Mouse (Mus musculus): ENCODE data around the gene Src. TPM values are rescaled to one million over a fixed set of nuclear protein-coding genes. Genes with fewer than 3 reads are reported as not detected.
A peak's percentile ranks its signal among the peaks of the same experiment; 100 is the strongest.

Gene Src
- polyA plus RNA-seq, 1 experiment from 2014 or later, result 16.9 TPM

- Histone ChIP-seq H3K4me1 (ENCODE audit: insufficient read depth, low read length) (peaks cover 57% of the 10 kb centered on the region), H3K4me3 (ENCODE audit: low read length) (no peak overlapping the region), H3K36me3 (ENCODE audit: insufficient read depth, low read length) (peaks cover 3% of the 10 kb centered on the region; the same call in 1 of the 2 replicates), H3K27me3 (ENCODE audit: insufficient read depth, low read length) (no peaks in the 10 kb centered on the region), H3K9ac (replicated peaks; ENCODE audit: low read length) (0 out of 2 replicates have a peak overlapping the region, but pooled peaks have one; percentile 36), H3K9me3 (ENCODE audit: low read length) (no peaks in the 10 kb centered on the region), H3K27ac (ENCODE audit: low read length) (no peak overlapping the region), H3K4me2 (replicated peaks; ENCODE audit: low read depth, low read length) (no peak overlapping the region)
- no peak for ATAC-seq (ENCODE audit: low FRiP score, low TSS enrichment)
- 80% methylated on average over 4 of the region's 4 CpGs for WGBS
These were observed 12.6 kb downstream of the Src start for GRCm38 (mm10) chr2:157430667-157431429.

GRCm38 (mm10) chr2:157431912-157432311 is 13.7 kb downstream of the Src start:
- H3K4me2 ChIP-seq (replicated peaks; ENCODE audit: low read depth, low read length), result no peak overlapping the region
- H3K9me3 ChIP-seq (ENCODE audit: low read length), result no peaks in the 10 kb centered on the region
- H3K9ac ChIP-seq (replicated peaks; ENCODE audit: low read length), result no peak overlapping the region
- no peak overlapping the region for H3K4me3 ChIP-seq (ENCODE audit: low read length)
- peaks cover 51% of the 10 kb centered on the region for H3K4me1 ChIP-seq (ENCODE audit: insufficient read depth, low read length)
- no peak for ATAC-seq (ENCODE audit: low FRiP score, low TSS enrichment)
- no peak overlapping the region for H3K27ac ChIP-seq (ENCODE audit: low read length)
- H3K36me3 ChIP-seq (ENCODE audit: insufficient read depth, low read length), result peaks cover 5% of the 10 kb centered on the region; the same call in 1 of the 2 replicates
- H3K27me3 ChIP-seq (ENCODE audit: insufficient read depth, low read length), result no peaks in the 10 kb centered on the region
- 67% methylated on average over 5 of the region's 5 CpGs for WGBS

DNA sequence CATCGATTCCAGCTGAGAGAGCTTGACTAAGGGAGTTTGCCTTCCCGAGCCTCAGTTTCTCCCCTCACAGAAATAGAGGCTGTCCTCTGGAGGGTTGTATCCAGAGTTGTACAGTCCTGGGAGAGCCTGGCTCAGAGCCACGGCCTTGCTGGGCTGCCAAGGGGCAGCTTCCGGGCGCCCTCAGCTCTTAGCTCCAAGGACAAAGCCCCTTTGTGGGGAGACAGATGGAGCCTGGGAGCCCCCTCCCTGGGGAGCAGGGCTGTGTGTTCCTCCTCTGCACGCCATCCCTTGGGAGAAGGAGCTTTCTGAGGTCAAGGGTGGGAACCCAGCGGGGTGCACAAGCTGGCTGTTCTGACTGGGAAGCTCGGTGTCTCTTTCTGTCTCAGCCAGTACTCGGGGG is 14.2 kb downstream of the Src start:
- Histone ChIP-seq H3K4me1 (ENCODE audit: insufficient read depth, low read length) (peaks cover 50% of the 10 kb centered on the region), H3K27me3 (ENCODE audit: insufficient read depth, low read length) (no peaks in the 10 kb centered on the region), H3K27ac (ENCODE audit: low read length) (0 out of 2 replicates have a peak overlapping the region, but pooled peaks have one; percentile 88), H3K9ac (replicated peaks; ENCODE audit: low read length) (no peak overlapping the region), H3K4me2 (replicated peaks; ENCODE audit: low read depth, low read length) (no peak overlapping the region), H3K9me3 (ENCODE audit: low read length) (no peaks in the 10 kb centered on the region), H3K36me3 (ENCODE audit: insufficient read depth, low read length) (peaks cover 9% of the 10 kb centered on the region; the same call in 1 of the 2 replicates), H3K4me3 (ENCODE audit: low read length) (no peak overlapping the region)
- 81% methylated on average over 9 of the region's 9 CpGs for WGBS
- ATAC-seq (ENCODE audit: low FRiP score, low TSS enrichment), result no peak

DNA sequence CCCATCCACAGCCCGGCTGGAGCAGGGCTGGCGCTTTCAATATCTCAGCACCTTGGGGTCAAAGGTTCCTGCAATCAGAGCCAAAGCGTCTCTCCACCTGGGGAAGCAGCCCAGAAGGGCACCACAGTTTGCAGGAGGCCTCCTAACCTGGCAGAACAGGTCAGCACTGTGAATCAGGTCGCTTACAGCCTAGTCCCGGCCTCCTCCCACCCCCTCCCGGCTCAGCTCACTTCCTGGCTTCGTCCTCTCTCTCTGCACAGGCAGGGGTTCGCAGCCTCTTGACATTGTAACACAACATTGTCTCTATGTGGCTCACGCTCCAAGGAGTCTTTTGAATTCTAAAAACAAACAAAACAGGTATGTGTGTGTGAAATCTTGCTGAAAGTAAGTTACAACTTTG is 15.8 kb downstream of the Src start:
- Histone ChIP-seq H3K4me3 (ENCODE audit: low read length) (no peak overlapping the region), H3K4me1 (ENCODE audit: insufficient read depth, low read length) (peaks cover 48% of the 10 kb centered on the region), H3K27me3 (ENCODE audit: insufficient read depth, low read length) (no peaks in the 10 kb centered on the region), H3K4me2 (replicated peaks; ENCODE audit: low read depth, low read length) (no peak overlapping the region), H3K9me3 (ENCODE audit: low read length) (no peaks in the 10 kb centered on the region), H3K9ac (replicated peaks; ENCODE audit: low read length) (no peak overlapping the region), H3K36me3 (ENCODE audit: insufficient read depth, low read length) (peaks cover 12% of the 10 kb centered on the region), H3K27ac (ENCODE audit: low read length) (peak overlapping the region; percentile 88)
- peak; percentile 17 for ATAC-seq (ENCODE audit: low FRiP score, low TSS enrichment)
- WGBS, result 35% methylated on average over 9 of the region's 9 CpGs

GRCm38 (mm10) chr2:157434497-157434896 is 16.3 kb downstream of the Src start:
- H3K4me3 ChIP-seq (ENCODE audit: low read length), result no peak overlapping the region
- no peaks in the 10 kb centered on the region for H3K9me3 ChIP-seq (ENCODE audit: low read length)
- H3K4me2 ChIP-seq (replicated peaks; ENCODE audit: low read depth, low read length), result no peak overlapping the region
- ATAC-seq (ENCODE audit: low FRiP score, low TSS enrichment), result peak; percentile 58
- H3K9ac ChIP-seq (replicated peaks; ENCODE audit: low read length), result no peak overlapping the region
- 25% methylated on average over 6 of the region's 6 CpGs for WGBS
- peaks cover 45% of the 10 kb centered on the region for H3K4me1 ChIP-seq (ENCODE audit: insufficient read depth, low read length)
- peak overlapping the region; percentile 88 for H3K27ac ChIP-seq (ENCODE audit: low read length)
- H3K36me3 ChIP-seq (ENCODE audit: insufficient read depth, low read length), result peaks cover 12% of the 10 kb centered on the region
- no peaks in the 10 kb centered on the region for H3K27me3 ChIP-seq (ENCODE audit: insufficient read depth, low read length)

- ATAC-seq (ENCODE audit: low FRiP score, low TSS enrichment), result no peak
- no peak overlapping the region for H3K27ac ChIP-seq (ENCODE audit: low read length)
- peaks cover 10% of the 10 kb centered on the region for H3K9me3 ChIP-seq (ENCODE audit: low read length)
- WGBS, result 69% methylated on average over 11 of the region's 11 CpGs
- peaks cover 24% of the 10 kb centered on the region for H3K36me3 ChIP-seq (ENCODE audit: insufficient read depth, low read length)
- no peak overlapping the region for H3K4me3 ChIP-seq (ENCODE audit: low read length)
- no peak overlapping the region for H3K9ac ChIP-seq (replicated peaks; ENCODE audit: low read length)
- peaks cover 39% of the 10 kb centered on the region for H3K4me1 ChIP-seq (ENCODE audit: insufficient read depth, low read length)
- no peak overlapping the region for H3K4me2 ChIP-seq (replicated peaks; ENCODE audit: low read depth, low read length)
- H3K27me3 ChIP-seq (ENCODE audit: insufficient read depth, low read length), result no peaks in the 10 kb centered on the region
These were observed 18.3 kb downstream of the Src start for GRCm38 (mm10) chr2:157436496-157436895.

DNA sequence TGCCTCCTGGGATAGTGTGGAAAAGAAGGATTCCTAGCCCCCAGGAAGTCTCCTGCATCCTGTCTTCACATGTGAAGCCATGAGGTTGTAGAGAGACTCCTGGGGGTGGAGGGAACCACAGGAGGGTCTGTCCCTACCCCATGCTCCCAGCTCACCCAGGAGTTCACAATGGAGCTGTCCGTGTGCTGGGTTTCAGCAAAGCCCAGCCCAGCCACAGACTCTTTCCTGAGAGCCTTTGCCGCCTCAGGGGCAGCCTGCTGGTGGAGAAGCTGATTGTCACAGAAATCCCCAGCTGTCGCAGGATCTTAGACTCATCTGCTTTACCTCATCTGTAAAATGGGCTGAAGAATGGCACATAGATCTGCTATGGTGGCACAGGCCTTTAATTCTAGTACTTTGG is 18.9 kb downstream of the Src start:
- no peak overlapping the region for H3K27ac ChIP-seq (ENCODE audit: low read length)
- H3K4me2 ChIP-seq (replicated peaks; ENCODE audit: low read depth, low read length), result no peak overlapping the region
- H3K9ac ChIP-seq (replicated peaks; ENCODE audit: low read length), result no peak overlapping the region
- peaks cover 28% of the 10 kb centered on the region for H3K36me3 ChIP-seq (ENCODE audit: insufficient read depth, low read length)
- no peaks in the 10 kb centered on the region for H3K27me3 ChIP-seq (ENCODE audit: insufficient read depth, low read length)
- peaks cover 35% of the 10 kb centered on the region for H3K4me1 ChIP-seq (ENCODE audit: insufficient read depth, low read length)
- ATAC-seq (ENCODE audit: low FRiP score, low TSS enrichment), result no peak
- 82% methylated on average over 3 of the region's 3 CpGs for WGBS
- no peak overlapping the region for H3K4me3 ChIP-seq (ENCODE audit: low read length)
- H3K9me3 ChIP-seq (ENCODE audit: low read length), result peaks cover 10% of the 10 kb centered on the region

GRCm38 (mm10) chr2:157441363-157441762 is 23.1 kb downstream of the Src start:
- Histone ChIP-seq H3K9me3 (ENCODE audit: low read length) (peaks cover 10% of the 10 kb centered on the region), H3K9ac (replicated peaks; ENCODE audit: low read length) (no peak overlapping the region), H3K36me3 (ENCODE audit: insufficient read depth, low read length) (peaks cover 33% of the 10 kb centered on the region), H3K27me3 (ENCODE audit: insufficient read depth, low read length) (no peaks in the 10 kb centered on the region), H3K4me2 (replicated peaks; ENCODE audit: low read depth, low read length) (no peak overlapping the region), H3K27ac (ENCODE audit: low read length) (no peak overlapping the region), H3K4me1 (ENCODE audit: insufficient read depth, low read length) (peaks cover 4% of the 10 kb centered on the region), H3K4me3 (ENCODE audit: low read length) (no peak overlapping the region)
- ATAC-seq (ENCODE audit: low FRiP score, low TSS enrichment), result no peak
- 94% methylated on average over 1 of the region's 1 CpGs for WGBS

DNA sequence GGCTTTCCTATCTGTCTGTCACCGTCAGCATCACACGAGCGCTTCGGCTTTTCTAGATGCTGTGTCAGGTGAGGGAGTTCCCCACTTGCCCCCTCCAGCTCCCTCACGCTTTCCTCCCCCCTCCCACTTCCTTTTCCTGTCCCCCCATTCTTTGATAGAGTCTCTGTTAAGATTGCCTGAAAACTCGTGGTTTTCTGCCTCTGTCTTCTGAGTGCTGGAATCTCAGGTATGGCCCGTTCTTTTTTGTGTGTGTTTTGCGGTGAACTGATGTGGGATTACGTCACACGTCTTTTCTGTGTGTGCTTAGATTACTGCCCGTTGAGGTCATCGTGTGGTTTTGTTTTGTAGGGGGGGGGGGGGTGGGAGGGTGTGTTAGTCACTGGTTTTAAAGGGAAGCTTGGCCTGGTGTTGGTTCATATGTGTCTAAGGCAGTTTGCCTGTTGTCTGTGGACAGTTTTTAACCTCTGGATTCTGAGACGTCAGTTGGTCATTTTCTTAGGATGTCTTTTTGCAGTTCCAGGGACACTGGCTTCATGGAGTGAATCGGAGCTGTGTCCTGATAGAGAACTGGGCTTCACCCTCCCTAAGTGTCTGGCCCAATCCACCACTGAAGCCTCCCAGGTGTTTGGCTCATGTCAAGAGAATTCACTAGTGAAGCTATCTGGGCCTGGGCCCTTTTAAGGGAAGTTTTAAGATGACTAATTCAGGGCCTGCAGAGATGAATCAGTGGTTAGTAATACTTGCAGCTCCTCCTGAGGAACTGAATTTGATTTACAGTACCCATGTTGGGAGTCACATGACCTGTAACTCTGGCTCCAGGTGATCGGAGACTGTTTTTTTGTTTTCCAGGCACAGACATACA is 29.3 kb downstream of the Src start:
- no peak overlapping the region for H3K4me2 ChIP-seq (replicated peaks; ENCODE audit: low read depth, low read length)
- H3K27me3 ChIP-seq (ENCODE audit: insufficient read depth, low read length), result no peaks in the 10 kb centered on the region
- H3K9ac ChIP-seq (replicated peaks; ENCODE audit: low read length), result no peak overlapping the region
- H3K4me3 ChIP-seq (ENCODE audit: low read length), result no peak overlapping the region
- H3K4me1 ChIP-seq (ENCODE audit: insufficient read depth, low read length), result peaks cover 2% of the 10 kb centered on the region; the same call in 1 of the 2 replicates
- no peak overlapping the region for H3K27ac ChIP-seq (ENCODE audit: low read length)
- no peak for ATAC-seq (ENCODE audit: low FRiP score, low TSS enrichment)
- peaks cover 21% of the 10 kb centered on the region for H3K36me3 ChIP-seq (ENCODE audit: insufficient read depth, low read length)
- no peaks in the 10 kb centered on the region for H3K9me3 ChIP-seq (ENCODE audit: low read length)
- 81% methylated on average over 15 of the region's 15 CpGs for WGBS
